Mouse (Mus musculus): ENCODE data around the gene Map3k7cl. TPM values are rescaled to one million over a fixed set of nuclear protein-coding genes. Genes with fewer than 3 reads are reported as not detected.

The Map3k7cl gene
- polyA plus RNA-seq, 1 experiment from 2014 or later = not detected

Other genes starting within 250 kb of the Map3k7cl start
- gene N6amt1, start 199.1 kb upstream of the Map3k7cl start, polyA plus RNA-seq (2015; fragmentation: Nextera tagmentation; extraction: Ambion mirVana) = 20.1 and 21.2 TPM in 2 replicates
- 20.7 and 25.6 TPM in 2 replicates for gene Ltn1, start 120.7 kb upstream of the Map3k7cl start, polyA plus RNA-seq (2015; fragmentation: Nextera tagmentation; extraction: Ambion mirVana)
- gene Rwdd2b, start 112.8 kb upstream of the Map3k7cl start, polyA plus RNA-seq (2015; fragmentation: Nextera tagmentation; extraction: Ambion mirVana) = 13.3 and 13.5 TPM in 2 replicates
- 44.3 and 57.0 TPM in 2 replicates for gene Usp16, start 98.6 kb upstream of the Map3k7cl start, polyA plus RNA-seq (2015; fragmentation: Nextera tagmentation; extraction: Ambion mirVana)
- 444 and 449 TPM in 2 replicates for gene Cct8, start 57.5 kb upstream of the Map3k7cl start, polyA plus RNA-seq (2015; fragmentation: Nextera tagmentation; extraction: Ambion mirVana)
- 19.6 and 25.1 TPM in 2 replicates for gene Bach1, start 145.6 kb downstream of the Map3k7cl start, polyA plus RNA-seq (2015; fragmentation: Nextera tagmentation; extraction: Ambion mirVana)